Mouse (Mus musculus): ENCODE measurements around the gene Dnah3.

Gene Dnah3

DNA sequence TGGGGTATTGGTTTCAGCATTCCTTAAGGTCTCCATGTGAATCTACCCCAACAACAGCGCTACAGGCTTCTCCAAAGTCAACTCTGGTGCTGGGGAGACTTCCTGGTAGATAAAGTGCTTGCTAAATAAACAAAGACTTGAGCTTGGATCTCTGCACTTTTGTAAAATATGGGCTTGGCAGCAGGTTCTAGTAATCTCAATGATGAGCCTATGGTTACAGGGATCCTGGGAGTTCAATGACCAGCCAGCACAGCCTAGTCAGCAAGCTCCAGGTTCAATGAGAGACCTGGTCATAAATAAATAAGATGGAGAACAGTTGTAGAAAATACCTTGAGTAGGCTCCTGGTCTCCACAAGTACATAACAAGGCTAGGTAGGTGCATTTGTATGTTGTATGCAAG lies 141.0 kb downstream of the Dnah3 start:
- in situ Hi-C loops (cut with MboI, MseI): no loop called here

DNA sequence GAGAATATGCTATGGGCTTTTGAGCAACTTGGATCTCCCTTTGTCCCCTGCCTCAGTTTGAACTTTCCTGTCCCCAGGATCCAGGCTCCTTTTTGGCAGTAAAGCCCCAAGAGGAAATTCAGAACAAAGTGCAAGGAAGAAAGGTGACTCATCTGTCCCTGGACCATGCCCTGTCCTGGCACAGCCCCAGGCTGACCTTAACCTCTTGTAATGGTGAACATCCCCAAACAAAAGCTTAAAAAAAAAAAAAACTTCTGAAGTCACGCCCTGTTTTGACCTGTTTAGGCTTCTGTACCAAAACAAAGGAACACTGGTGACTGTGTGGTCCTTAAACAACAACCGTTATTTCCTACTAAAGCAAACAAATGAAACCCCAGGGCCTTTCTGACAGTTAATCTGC lies 153.5 kb downstream of the Dnah3 start:
- in situ Hi-C loops (cut with MboI, MseI): no loop called here

DNA sequence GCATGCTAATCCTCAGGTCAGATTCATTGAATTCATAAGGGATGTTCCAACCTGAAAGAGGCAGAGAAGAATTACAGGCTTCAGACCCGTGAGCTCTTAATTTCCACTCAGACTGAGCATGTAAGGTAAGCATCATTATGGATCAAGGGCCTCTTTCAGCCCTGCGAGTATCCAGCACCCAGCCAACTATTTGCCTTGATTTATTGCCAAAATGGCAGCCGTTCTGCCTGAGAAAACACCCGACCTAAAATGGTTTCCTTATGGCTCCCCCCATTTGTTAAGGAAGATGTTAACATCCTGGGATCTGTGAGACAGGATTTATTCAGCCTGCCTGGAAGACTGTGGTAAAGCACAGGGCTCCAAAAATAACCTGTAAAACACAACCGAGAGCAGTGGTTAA lies 158.0 kb downstream of the Dnah3 start:
- in situ Hi-C loops (cut with MboI, MseI): no loop called here

GRCm38 (mm10) chr7:119936321-119936720 lies 158.8 kb downstream of the Dnah3 start:
- in situ Hi-C loops (cut with MboI, MseI): no loop called here

GRCm38 (mm10) chr7:119928783-119929440 lies 166.2 kb downstream of the Dnah3 start:
- in situ Hi-C loops (cut with MboI, MseI): no loop called here

GRCm38 (mm10) chr7:119921054-119921453 lies 174.0 kb downstream of the Dnah3 start:
- in situ Hi-C loops (cut with MboI, MseI): no loop called here

- in situ Hi-C loops (cut with MboI, MseI): no loop called here
Measured at GRCm38 (mm10) chr7:119920457-119920856, 174.6 kb downstream of the Dnah3 start.

- in situ Hi-C loops (cut with MboI, MseI): loop anchor here (5.0 kb wide), 1 partner anchor 59 kb away; no protein-coding TSS in a partner anchor
Measured at GRCm38 (mm10) chr7:119911727-119912126, 183.4 kb downstream of the Dnah3 start.

DNA sequence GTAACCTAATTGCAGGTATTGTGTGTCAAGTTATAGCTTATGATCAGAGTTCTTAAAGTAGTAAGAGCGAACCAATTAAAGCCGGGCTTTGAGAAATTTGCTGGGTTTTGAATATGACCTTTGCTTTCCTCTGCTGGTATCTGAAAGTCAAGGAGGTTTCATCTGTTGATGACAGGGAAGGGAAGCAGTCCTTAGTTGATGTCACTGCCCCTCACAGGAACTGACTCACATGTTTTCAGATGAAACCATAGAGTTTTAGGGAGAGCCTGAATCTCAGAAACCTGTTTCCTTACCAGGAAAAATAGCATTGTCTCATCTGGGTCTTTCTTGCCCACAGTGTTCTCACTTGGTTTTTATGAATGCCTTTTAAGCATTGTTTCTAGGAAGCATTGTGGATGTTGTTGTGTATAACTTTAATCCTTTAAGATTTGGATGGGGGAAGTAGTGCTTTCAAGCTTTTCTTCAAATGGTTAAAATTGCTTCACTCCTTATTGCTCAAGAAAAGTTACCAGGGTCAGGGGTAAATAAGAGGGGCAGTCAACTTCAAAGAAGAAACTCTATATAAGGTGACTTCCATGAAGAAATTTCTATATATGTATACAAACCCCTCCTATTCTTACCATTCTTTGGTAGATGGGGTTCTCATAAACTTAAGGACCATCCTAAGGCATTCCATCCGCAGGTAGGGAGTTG lies 188.4 kb downstream of the Dnah3 start:
- in situ Hi-C loops (cut with MboI, MseI): no loop called here

- in situ Hi-C loops (cut with MboI, MseI): loop anchor here (10.0 kb wide), 1 partner anchor 1785 kb away; no protein-coding TSS in a partner anchor
Measured at GRCm38 (mm10) chr7:119899386-119900057, 195.6 kb downstream of the Dnah3 start.

- in situ Hi-C loops (cut with MboI, MseI): loop anchor here (10.0 kb wide), 1 partner anchor 1786 kb away; no protein-coding TSS in a partner anchor
Measured at GRCm38 (mm10) chr7:119898247-119898856, 196.7 kb downstream of the Dnah3 start.

DNA sequence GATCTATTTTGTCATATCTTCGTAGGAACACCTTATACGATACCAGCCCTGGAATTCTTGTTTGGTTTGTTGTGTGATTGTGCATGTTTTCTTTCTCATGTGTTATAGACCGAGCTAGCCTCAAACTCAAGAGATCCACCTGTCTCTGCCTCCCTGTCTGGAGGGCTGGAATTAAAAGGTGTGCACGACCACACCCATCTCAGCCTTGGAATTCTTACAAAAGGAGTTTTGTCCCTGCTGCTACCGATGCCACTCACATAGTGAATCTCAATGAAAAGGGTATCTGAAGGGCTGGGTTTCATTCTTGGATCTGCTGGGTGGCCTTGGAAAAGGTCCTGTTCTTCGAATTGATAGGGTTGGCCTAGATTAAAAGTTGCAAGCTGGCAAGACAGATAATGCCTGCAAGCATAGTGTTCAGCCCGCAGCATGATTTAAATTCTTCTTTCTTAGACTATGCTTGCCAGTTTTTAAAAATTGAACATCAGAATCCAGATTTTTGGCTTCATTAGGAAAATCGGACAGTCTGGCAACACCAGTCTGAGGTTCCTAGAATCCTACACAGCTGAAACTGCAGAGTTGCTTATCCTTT lies 197.5 kb downstream of the Dnah3 start:
- in situ Hi-C loops (cut with MboI, MseI): loop anchor here (10.0 kb wide), 1 partner anchor 1787 kb away; no protein-coding TSS in a partner anchor

GRCm38 (mm10) chr7:119895639-119896512 lies 199.2 kb downstream of the Dnah3 start, which contains the start of the genes Lyrm1 and Dcun1d3:
TSS of gene Lyrm1 (plus strand) at chr7:119895861.
TSS of gene Dcun1d3 (minus strand) at chr7:119896298.
- in situ Hi-C loops (cut with MboI, MseI): loop anchor here (10.0 kb wide), 1 partner anchor 1789 kb away; no protein-coding TSS in a partner anchor

GRCm38 (mm10) chr7:119894818-119895544 lies 200.1 kb downstream of the Dnah3 start:
- in situ Hi-C loops (cut with MboI, MseI): loop anchor here (10.0 kb wide), 1 partner anchor 1790 kb away; no protein-coding TSS in a partner anchor

DNA sequence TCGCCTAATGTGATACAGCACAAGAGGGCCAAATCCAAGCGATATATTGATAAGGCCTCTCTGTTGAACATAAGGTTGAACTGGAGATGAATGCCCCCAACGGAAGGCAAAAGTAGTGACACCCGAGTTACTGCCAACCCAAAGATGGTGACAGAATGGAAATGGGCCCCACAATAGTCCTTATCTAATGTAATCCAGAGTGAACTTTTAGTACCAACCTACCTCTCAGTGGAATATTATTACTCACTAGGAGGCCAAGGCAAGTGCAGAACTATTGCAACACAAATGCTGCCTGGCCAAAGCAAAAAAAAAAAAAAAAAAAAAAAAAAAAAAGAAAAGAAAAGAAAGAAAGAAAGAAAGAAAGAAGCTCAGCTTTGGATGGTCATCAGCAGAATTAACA lies 202.3 kb downstream of the Dnah3 start:
- in situ Hi-C loops (cut with MboI, MseI): loop anchor here (10.0 kb wide), 1 partner anchor 1792 kb away; no protein-coding TSS in a partner anchor

GRCm38 (mm10) chr7:119892198-119892597 lies 202.9 kb downstream of the Dnah3 start:
- in situ Hi-C loops (cut with MboI, MseI): loop anchor here (10.0 kb wide), 1 partner anchor 1793 kb away; no protein-coding TSS in a partner anchor

DNA sequence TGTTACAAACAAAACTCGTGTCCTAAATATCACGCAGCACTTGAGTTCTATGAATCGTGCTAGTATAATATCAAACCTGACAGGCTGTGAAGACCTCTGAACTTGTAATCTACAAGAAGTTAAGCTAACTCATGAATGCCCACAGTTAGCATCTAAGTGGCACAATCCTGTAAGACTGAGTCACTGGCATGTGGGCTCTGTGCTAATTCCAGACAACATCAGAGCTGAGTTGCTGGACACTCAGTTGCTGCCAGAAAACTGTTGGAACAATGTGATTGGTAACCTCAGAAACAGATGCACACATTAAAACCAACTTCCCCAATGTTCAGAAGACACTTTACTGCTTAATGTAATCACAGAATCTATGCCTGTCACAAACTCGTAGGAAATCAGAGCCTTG lies 207.2 kb downstream of the Dnah3 start:
- in situ Hi-C loops (cut with MboI, MseI): loop anchor here (10.0 kb wide), 1 partner anchor 1163 kb away; no protein-coding TSS in a partner anchor

DNA sequence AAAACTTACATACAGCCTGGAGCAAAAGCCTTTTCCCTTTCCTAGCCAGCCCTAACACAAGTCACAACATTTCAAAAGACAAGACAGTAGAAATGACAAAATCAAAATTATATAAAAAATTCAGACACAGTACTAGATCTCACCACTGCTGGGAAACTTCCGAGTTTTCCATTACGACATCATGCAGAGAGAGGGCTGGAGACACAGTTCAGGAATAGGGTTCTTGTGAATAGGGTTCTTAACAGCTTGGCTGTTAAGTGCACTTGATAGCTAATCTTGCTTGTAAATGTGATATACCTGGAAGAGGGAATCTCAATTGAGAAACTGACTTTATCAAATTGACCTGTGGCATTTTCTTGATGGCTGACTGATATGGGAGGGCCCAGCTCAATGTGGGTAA lies 213.9 kb downstream of the Dnah3 start:
- in situ Hi-C loops (cut with MboI, MseI): loop anchor here (10.0 kb wide), 1 partner anchor 1156 kb away; no protein-coding TSS in a partner anchor

DNA sequence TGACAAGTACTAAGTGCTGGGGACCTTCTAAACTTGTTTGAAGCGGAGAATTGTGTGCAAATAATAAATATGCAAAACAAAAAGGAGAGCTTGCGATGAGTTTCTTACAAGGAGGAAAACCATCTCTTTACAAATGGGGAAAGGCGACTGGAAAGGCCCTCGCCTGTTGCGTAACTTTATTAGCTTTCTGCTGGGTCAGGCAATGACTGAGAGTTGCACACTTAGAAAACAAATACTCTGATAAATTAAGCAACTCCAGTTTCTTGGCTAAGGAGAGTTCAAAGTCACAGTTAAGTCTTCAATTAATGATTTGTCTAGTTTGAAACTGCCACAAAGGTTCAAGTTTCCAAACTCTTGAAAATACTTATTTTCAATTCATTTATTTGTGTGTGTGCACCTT lies 214.7 kb downstream of the Dnah3 start:
- in situ Hi-C loops (cut with MboI, MseI): loop anchor here (10.0 kb wide), 1 partner anchor 1156 kb away; no protein-coding TSS in a partner anchor

Measured in T-helper 2 cell (primary cell).